Mouse (Mus musculus) myocyte (in vitro differentiated cells): ENCODE results near the gene Mdc1. TPM values are rescaled to one million over a fixed set of nuclear protein-coding genes. Genes with fewer than 3 reads are reported as not detected.
A peak's percentile ranks its signal among the peaks of the same experiment; 100 is the strongest.
"Not testable (repeated sequence)": the region's sequence is repeated elsewhere in the genome, so short reads cannot be mapped to it uniquely, and the experiment has no call there.

Experiments
- H3K27me3 ChIP-seq: one replicate; pipeline ENCODE4 v1.6.1; 2011; ENCODE audit not compliant: control insufficient read depth, insufficient read depth, insufficient read length
- H3K36me3 ChIP-seq: one replicate; pipeline ENCODE4 v1.6.1; 2011; ENCODE audit not compliant: control insufficient read depth, insufficient read depth
- H3K4me2 ChIP-seq: one replicate; pipeline ENCODE4 v1.6.1; 2011; ENCODE audit warnings: low read depth, control low read depth
- H3K4me3 ChIP-seq: one replicate; pipeline ENCODE4 v1.5.1; 2011; ENCODE audit warnings: mild to moderate bottlenecking, control low read depth, moderate library complexity
- H3K79me2 ChIP-seq: one replicate; pipeline ENCODE4 v1.6.1; 2011; ENCODE audit not compliant: control insufficient read depth, insufficient read depth
- H3ac ChIP-seq: one replicate; pipeline ENCODE4 v1.6.1; 2011; ENCODE audit not compliant: control insufficient read depth, insufficient read length
- CEBPB ChIP-seq: IDR thresholded peaks from 2 replicates; pipeline ENCODE4 v1.6.1; 2011; ENCODE audit warnings: mild to moderate bottlenecking, moderate library complexity; ENCODE audit not compliant: poor library complexity, insufficient read depth, severe bottlenecking
- E2F4 ChIP-seq: IDR thresholded peaks from one replicate; pipeline ENCODE4 v1.6.1; 2011; ENCODE audit warnings: mild to moderate bottlenecking, control low read depth, moderate library complexity; ENCODE audit not compliant: insufficient read depth
- MAX ChIP-seq: IDR thresholded peaks from one replicate; pipeline ENCODE4 v1.6.1; 2011; ENCODE audit warnings: low read depth, mild to moderate bottlenecking, control low read depth
- MYOD1 ChIP-seq, 3 experiments: IDR thresholded peaks; one replicate each; pipeline ENCODE4 v1.6.1; 2011; ENCODE audit warnings: control low read depth in 2 of 3, low read depth in 2 of 3, mild to moderate bottlenecking in 2 of 3, moderate library complexity in 1 of 3; ENCODE audit not compliant: insufficient read length in 2 of 3, control insufficient read depth in 1 of 3
- MYOG ChIP-seq, 3 experiments: IDR thresholded peaks; one replicate each; pipeline ENCODE4 v1.6.1; 2011; ENCODE audit warnings: control low read depth in 2 of 3, low read depth in 2 of 3, mild to moderate bottlenecking in 2 of 3; ENCODE audit not compliant: insufficient read length in 2 of 3, control insufficient read depth in 1 of 3, insufficient read depth in 1 of 3
- POLR2A ChIP-seq: IDR thresholded peaks from one replicate; pipeline ENCODE4 v1.6.1; 2011; ENCODE audit warnings: low read depth, mild to moderate bottlenecking, control low read depth, moderate library complexity; ENCODE audit not compliant: insufficient read length
- POLR2AphosphoS2 ChIP-seq: IDR thresholded peaks from one replicate; pipeline ENCODE4 v1.6.1; 2011; ENCODE audit warnings: low read depth, control low read depth; ENCODE audit not compliant: insufficient read length
- REST ChIP-seq: IDR thresholded peaks from one replicate; pipeline ENCODE4 v1.6.1; 2011; ENCODE audit warnings: mild to moderate bottlenecking, control low read depth, moderate library complexity; ENCODE audit not compliant: insufficient read depth, insufficient read length
- SRF ChIP-seq: IDR thresholded peaks from one replicate; pipeline ENCODE4 v1.6.1; 2011; ENCODE audit warnings: low read depth; ENCODE audit not compliant: control insufficient read depth, insufficient read length
- TCF12 ChIP-seq: IDR thresholded peaks from one replicate; pipeline ENCODE4 v1.6.1; 2011; ENCODE audit warnings: mild to moderate bottlenecking, control low read depth; ENCODE audit not compliant: poor library complexity, insufficient read depth, severe bottlenecking
- TCF3 ChIP-seq: IDR thresholded peaks from one replicate; pipeline ENCODE4 v1.6.1; 2011; ENCODE audit warnings: low read depth, control low read depth; ENCODE audit not compliant: insufficient read length
- USF1 ChIP-seq: IDR thresholded peaks from one replicate; pipeline ENCODE4 v1.6.1; 2011; ENCODE audit warnings: low read depth, mild to moderate bottlenecking, control low read depth, moderate library complexity
- polyA plus RNA-seq: library from polyadenylated mRNA; unstranded; fragments of >200 nt; fragmentation: generic; extraction: Trizol; gene quantifications from one replicate; pipeline ENCODE4 v1.2.1, GENCODE M21; 2012; ENCODE audit warnings: missing spikeins

The Mdc1 gene
- polyA plus RNA-seq, 1 experiment: 7.0 TPM

DNA sequence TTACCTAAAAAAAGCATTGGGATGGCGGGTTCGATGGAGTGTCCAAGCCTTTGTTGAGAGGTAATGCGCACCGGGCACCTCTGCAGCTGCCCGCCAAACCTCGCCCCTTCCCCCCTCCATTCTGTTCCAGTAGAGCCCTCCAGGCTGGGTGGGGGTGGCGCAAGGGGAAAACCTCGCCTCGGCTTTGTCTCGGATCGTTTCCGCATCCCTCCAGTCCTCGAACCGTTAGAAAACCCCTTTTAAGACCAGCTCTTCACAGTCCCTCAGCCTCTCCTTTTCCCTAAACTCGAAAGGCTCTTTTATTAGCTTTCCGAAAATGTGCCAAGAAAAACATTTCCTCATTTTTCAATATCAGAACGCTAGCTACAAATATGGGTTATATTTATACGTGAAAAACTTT lies 3.8 kb upstream of the Mdc1 start:
- peaks cover 30% of the 10 kb centered on the region for H3K36me3 ChIP-seq
- no peaks in the 10 kb centered on the region for H3K27me3 ChIP-seq
- TF ChIP-seq POLR2AphosphoS2: peak; percentile 68
- TF ChIP-seq SRF: no peak
- no peak for TF ChIP-seq E2F4
- TF ChIP-seq MYOD1 (IDR thresholded peaks at IDR 0.05; ENCODE audit: control insufficient read depth in 1 of 3, insufficient read length in 2 of 3, low read depth in 2 of 3): peak in 1 of 3 experiments; percentile 4
- TF ChIP-seq USF1: no peak
- TF ChIP-seq POLR2A: peak; percentile 15
- no peak for TF ChIP-seq MYOG (IDR thresholded peaks at IDR 0.05; ENCODE audit: control insufficient read depth in 1 of 3, insufficient read depth in 1 of 3, insufficient read length in 2 of 3, low read depth in 2 of 3)
- peaks cover 53% of the 10 kb centered on the region for H3K79me2 ChIP-seq
- H3ac ChIP-seq: peak overlapping the region; percentile 32
- H3K4me3 ChIP-seq: peak overlapping the region; percentile 96
- peak overlapping the region; percentile 36 for H3K4me2 ChIP-seq

- Histone ChIP-seq H3K36me3 (peaks cover 30% of the 10 kb centered on the region), H3K27me3 (no peaks in the 10 kb centered on the region), H3K4me2 (peak within 1 kb of the TSS; percentile 79), H3K4me3 (peak within 1 kb of the TSS; percentile 96), H3K79me2 (peaks cover 60% of the 10 kb centered on the region), H3ac (peak within 1 kb of the TSS; percentile 32)
- TF ChIP-seq POLR2A (peak; percentile 95), TCF3 (no peak), E2F4 (peak; percentile 47), SRF (no peak), USF1 (peak; percentile 96), MAX (no peak), TCF12 (no peak), REST (peak; percentile 40), POLR2AphosphoS2 (peak; percentile 97), MYOG (IDR thresholded peaks at IDR 0.05; ENCODE audit: control insufficient read depth in 1 of 3, insufficient read depth in 1 of 3, insufficient read length in 2 of 3, low read depth in 2 of 3) (no peak), CEBPB (no peak), MYOD1 (IDR thresholded peaks at IDR 0.05; ENCODE audit: control insufficient read depth in 1 of 3, insufficient read length in 2 of 3, low read depth in 2 of 3) (no peak)
Observed at GRCm38 (mm10) chr17:35838122-35838544, 3.2 kb upstream of the Mdc1 start, which contains the start of gene Tubb5. Gene Tubb5, minus strand, starts transcription at chr17:35838306.

DNA sequence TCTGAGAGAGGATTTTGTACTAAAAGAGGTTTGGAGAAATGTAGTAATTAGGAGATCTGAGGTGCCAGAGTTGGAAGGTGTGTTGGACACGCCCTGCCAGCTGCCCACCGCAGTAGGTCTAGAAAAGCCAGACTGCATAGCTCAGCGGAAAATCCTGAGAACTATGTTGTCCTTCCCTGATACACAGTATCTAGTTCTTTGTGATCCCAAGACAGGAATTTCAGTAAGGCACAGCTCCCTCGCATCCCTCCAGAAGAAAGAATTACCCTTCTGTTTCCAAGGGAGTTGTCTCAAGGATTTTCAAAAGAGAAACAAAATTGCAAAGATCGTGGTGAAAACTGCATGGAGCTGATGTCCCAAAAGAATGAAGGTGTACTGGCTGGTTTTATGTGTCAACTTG lies 2.7 kb upstream of the Mdc1 start:
- TF ChIP-seq TCF3 (no peak), REST (no peak), MAX (no peak), MYOD1 (IDR thresholded peaks at IDR 0.05; ENCODE audit: control insufficient read depth in 1 of 3, insufficient read length in 2 of 3, low read depth in 2 of 3) (peak in 1 of 3 experiments; percentile 13), CEBPB (no peak), SRF (no peak), POLR2A (no peak), TCF12 (no peak), E2F4 (no peak), POLR2AphosphoS2 (no peak), USF1 (no peak), MYOG (IDR thresholded peaks at IDR 0.05; ENCODE audit: control insufficient read depth in 1 of 3, insufficient read depth in 1 of 3, insufficient read length in 2 of 3, low read depth in 2 of 3) (peak in 1 of 3 experiments; percentile 36)
- Histone ChIP-seq H3K4me3 (peak overlapping the region; percentile 96), H3K79me2 (peaks cover 61% of the 10 kb centered on the region), H3K36me3 (peaks cover 29% of the 10 kb centered on the region), H3K4me2 (peak overlapping the region; percentile 79), H3K27me3 (no peaks in the 10 kb centered on the region), H3ac (no peak overlapping the region)

DNA sequence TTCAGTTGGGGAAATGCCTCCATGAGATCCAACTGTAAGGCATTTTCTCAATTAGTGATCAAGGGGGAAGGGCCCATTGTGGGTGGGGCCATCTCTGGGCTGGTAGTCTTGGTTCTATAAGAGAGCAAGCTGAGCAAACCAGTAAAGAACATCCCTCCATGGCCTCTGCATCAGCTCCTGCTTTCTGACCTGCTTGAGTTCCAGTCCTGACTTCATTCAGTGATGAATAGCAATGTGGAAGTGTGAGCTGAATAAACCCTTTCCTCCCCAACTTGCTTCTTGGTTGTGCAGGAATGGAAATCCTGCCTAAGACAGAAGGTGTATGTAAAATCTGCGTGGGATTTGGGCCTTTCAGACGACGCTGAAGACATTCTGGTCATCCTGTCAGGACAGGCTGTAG lies 2.3 kb upstream of the Mdc1 start:
- peaks cover 58% of the 10 kb centered on the region for H3K79me2 ChIP-seq
- H3K36me3 ChIP-seq: peaks cover 26% of the 10 kb centered on the region
- H3ac ChIP-seq, H3K27me3 ChIP-seq: not testable (repeated sequence)
- H3K4me2 ChIP-seq: peak overlapping the region; percentile 79
- H3K4me3 ChIP-seq: peak overlapping the region; percentile 96

- Histone ChIP-seq H3K4me3 (peak overlapping the region; percentile 64), H3K79me2 (peaks cover 42% of the 10 kb centered on the region), H3ac (no peak overlapping the region), H3K4me2 (peak overlapping the region; percentile 61), H3K36me3 (peaks cover 18% of the 10 kb centered on the region), H3K27me3 (no peaks in the 10 kb centered on the region)
- TF ChIP-seq REST: no peak
- no peak for TF ChIP-seq TCF3
- TF ChIP-seq POLR2A: no peak
- TF ChIP-seq TCF12: no peak
- no peak for TF ChIP-seq MYOG (IDR thresholded peaks at IDR 0.05; ENCODE audit: control insufficient read depth in 1 of 3, insufficient read depth in 1 of 3, insufficient read length in 2 of 3, low read depth in 2 of 3)
- no peak for TF ChIP-seq MAX
- no peak for TF ChIP-seq MYOD1 (IDR thresholded peaks at IDR 0.05; ENCODE audit: control insufficient read depth in 1 of 3, insufficient read length in 2 of 3, low read depth in 2 of 3)
- no peak for TF ChIP-seq E2F4
- TF ChIP-seq POLR2AphosphoS2: no peak
- no peak for TF ChIP-seq CEBPB
- no peak for TF ChIP-seq SRF
- no peak for TF ChIP-seq USF1
Observed at GRCm38 (mm10) chr17:35840561-35840960, 754 bp upstream of the Mdc1 start.
